Mouse (Mus musculus): ENCODE data around the gene Vmn2r94.

DNA sequence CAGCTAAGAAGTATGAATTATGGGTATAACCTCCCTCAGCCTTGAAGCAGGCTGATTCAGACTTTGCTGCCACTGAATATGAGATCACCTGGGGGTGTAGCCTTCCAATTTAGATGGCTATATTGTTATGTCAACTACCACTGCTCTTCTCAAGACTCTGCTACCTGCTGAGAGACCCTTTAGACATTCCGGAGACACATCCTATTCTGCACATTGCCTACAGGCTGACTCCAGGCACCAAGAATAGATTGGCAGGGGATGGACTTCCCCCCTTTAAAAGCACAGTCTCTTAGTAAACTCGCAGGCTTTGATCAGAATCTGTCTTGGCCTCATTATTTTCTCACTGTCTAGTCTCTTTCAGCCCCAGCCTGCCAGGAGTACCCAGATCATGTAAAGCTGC lies 45.6 kb downstream of the Vmn2r94 start:
- TF ChIP-seq POLR2A (IDR thresholded peaks at IDR 0.05; ENCODE audit: low read depth, low read length) (no peak), CTCF (IDR thresholded peaks at IDR 0.05; ENCODE audit: extremely low read depth, insufficient read depth, insufficient read length, insufficient replicate concordance) (no peak)

Measured in spleen, adult 2 months (tissue).